Comparison of ENCODE assay signal across 9 mouse cellular contexts in the genomic region with DNA sequence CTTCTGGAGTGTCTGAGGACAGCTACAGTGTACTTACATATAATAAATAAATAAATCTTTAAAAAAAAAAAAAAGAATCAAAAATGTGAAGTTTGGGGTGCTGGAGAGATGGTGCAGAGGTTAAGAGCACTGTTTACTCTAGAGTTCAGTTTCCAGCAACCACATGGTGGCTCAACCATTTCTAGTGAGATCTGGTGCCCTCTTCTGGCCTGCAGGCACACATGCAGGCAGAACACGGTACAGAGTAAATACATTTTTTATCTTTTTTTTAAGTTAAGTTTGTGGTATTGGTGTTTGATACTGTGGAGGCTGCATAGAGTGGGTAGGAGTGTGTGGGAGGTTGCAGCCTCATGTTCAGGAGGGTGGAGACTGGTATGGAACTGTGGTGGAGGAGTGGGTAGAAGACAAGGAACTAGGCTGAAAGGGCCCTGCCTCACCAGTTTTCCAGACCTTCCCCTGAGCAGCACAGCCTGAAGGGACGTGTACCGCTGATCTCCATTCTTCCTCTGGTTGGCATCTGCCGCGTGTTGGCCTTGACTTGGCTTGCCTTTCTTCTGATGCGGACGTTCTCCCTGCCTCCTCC. TPM values are rescaled to one million over a fixed set of nuclear protein-coding genes. Genes with fewer than 3 reads are reported as not detected.
A peak's percentile ranks its signal among the peaks of the same experiment; 100 is the strongest.
DNase-seq lines count a peak whose midpoint lies in the region; ATAC-seq lines count a peak whose summit lies in the region.
"Had no signal": no experiment of that assay in that cellular context is flagged by ENCODE, and none has a peak within 500 bp of the region (broad histone marks: within the 10 kb centered on the region; RNA-seq: fewer than 3 reads in every experiment).

No protein-coding gene starts in this region.

- ATAC-seq in megakaryocyte progenitor cell, adult 5-6 weeks (replicated peaks; ENCODE audit: poor library complexity), result peak; percentile 90

- no peaks in the 10 kb centered on the region for H3K27me3 ChIP-seq in midbrain, embryonic 10.5 days (ENCODE audit: low read depth, poor library complexity, severe bottlenecking)
- H3K27me3 ChIP-seq: limb, embryonic 12.5 days had no signal

- 86% methylated on average over 7 of the region's 7 CpGs for WGBS in midbrain, embryonic 10.5 days

- peaks cover 97% of the 10 kb centered on the region for H3K36me3 ChIP-seq in midbrain, embryonic 10.5 days

- no peak overlapping the region for H3K27ac ChIP-seq in midbrain, embryonic 10.5 days (replicated peaks)
- H3K27ac ChIP-seq: limb, embryonic 12.5 days had no signal

- no peaks in the 10 kb centered on the region for H3K4me1 ChIP-seq in midbrain, embryonic 10.5 days
- H3K4me1 ChIP-seq: limb, embryonic 12.5 days had no signal

- H3K9me3 ChIP-seq in midbrain, embryonic 10.5 days (replicated peaks), result no peaks in the 10 kb centered on the region
- H3K9me3 ChIP-seq: limb, embryonic 12.5 days had no signal

- peak; percentile 26 for DNase-seq in kidney, adult 9 months
- DNase-seq in kidney, adult 18-20 months, result no peak
- DNase-seq in ES-CJ7 (ENCODE audit: low read depth, low spot score), result peak; percentile 72
- peak; percentile 44 for DNase-seq in embryo, embryonic 10.5 days (ENCODE audit: low spot score)
- DNase-seq in ovary, postnatal 36 days (ENCODE audit: low spot score), result no peak
- no peak for DNase-seq in frontal cortex, postnatal 10 days (ENCODE audit: low spot score in 2 of 2)
- no peak for DNase-seq in midbrain, embryonic 10.5 days (ENCODE audit: low spot score)

- H3K4me3 ChIP-seq in midbrain, embryonic 10.5 days, result no peak overlapping the region
- H3K4me3 ChIP-seq: limb, embryonic 12.5 days had no signal

RNA-seq across cellular contexts. Expression of a gene that starts 6.1 kb away (rescaled TPM):
- not detected in 2 replicates for total RNA-seq in megakaryocyte progenitor cell, adult 5-6 weeks (2015)
- total RNA-seq in megakaryocyte progenitor cell, adult 5-6 weeks (2017), result 0.24 TPM in 1 of 2 replicates, not detected in the other
- 0.19 TPM in 1 of 2 replicates, not detected in the other for polyA plus RNA-seq in midbrain, embryonic 10.5 days (2016; fragmentation: Nextera tagmentation; extraction: Ambion mirVana)
- polyA plus RNA-seq: limb, embryonic 12.5 days had no signal

RNA-seq across cellular contexts. Expression of a gene that starts 11.3 kb away (rescaled TPM):
- 0.57 and 0.85 TPM in 2 replicates for total RNA-seq in megakaryocyte progenitor cell, adult 5-6 weeks (2015)
- total RNA-seq in megakaryocyte progenitor cell, adult 5-6 weeks (2017), result 0.34 and 0.92 TPM in 2 replicates
- 1.7 and 1.8 TPM in 2 replicates for polyA plus RNA-seq in midbrain, embryonic 10.5 days (2016; fragmentation: Nextera tagmentation; extraction: Ambion mirVana)

RNA-seq across cellular contexts. Expression of a gene that starts 11.5 kb away (rescaled TPM):
- 17.6 and 19.7 TPM in 2 replicates for total RNA-seq in megakaryocyte progenitor cell, adult 5-6 weeks (2015)
- 28.4 and 30.3 TPM in 2 replicates for total RNA-seq in megakaryocyte progenitor cell, adult 5-6 weeks (2017)
- 44.2 and 45.3 TPM in 2 replicates for polyA plus RNA-seq in midbrain, embryonic 10.5 days (2016; fragmentation: Nextera tagmentation; extraction: Ambion mirVana)

RNA-seq across cellular contexts. Expression of a gene that starts 11.5 kb away (rescaled TPM):
- total RNA-seq in megakaryocyte progenitor cell, adult 5-6 weeks (2015), result 11.3 and 12.2 TPM in 2 replicates
- total RNA-seq in megakaryocyte progenitor cell, adult 5-6 weeks (2017), result 7.1 and 12.7 TPM in 2 replicates
- 31.1 and 32.7 TPM in 2 replicates for polyA plus RNA-seq in midbrain, embryonic 10.5 days (2016; fragmentation: Nextera tagmentation; extraction: Ambion mirVana)

RNA-seq across cellular contexts. Expression of a gene that starts 24.7 kb away (rescaled TPM):
- not detected in 2 replicates for total RNA-seq in megakaryocyte progenitor cell, adult 5-6 weeks (2015)
- not detected in 2 replicates for total RNA-seq in megakaryocyte progenitor cell, adult 5-6 weeks (2017)
- 0.67 and 0.79 TPM in 2 replicates for polyA plus RNA-seq in midbrain, embryonic 10.5 days (2016; fragmentation: Nextera tagmentation; extraction: Ambion mirVana)

Comparison
In these comparisons a context has a peak if more than half of its experiments do, and no peak if none do; other contexts are left out.
1. DNase-seq: peak in kidney, adult 9 months (single experiment), ES-CJ7 (single experiment) and embryo, embryonic 10.5 days (single experiment); none in kidney, adult 18-20 months (single experiment), ovary, postnatal 36 days (single experiment), frontal cortex, postnatal 10 days (0 of 2) and midbrain, embryonic 10.5 days (single experiment).